Mouse (Mus musculus) midbrain, embryonic 12.5 days (tissue): ENCODE measurements around the gene Socs3. TPM values are rescaled to one million over a fixed set of nuclear protein-coding genes. Genes with fewer than 3 reads are reported as not detected.

Experiments
- ATAC-seq: fragments of 200-750 bp; cut with Nextera tagmentation; 2 replicates; pipeline ENCODE4 v1.8.0; 2017; ENCODE audit warnings: low read depth, moderate TSS enrichment, moderate library complexity; ENCODE audit not compliant: low FRiP score
- H3K27ac ChIP-seq: fragments of 300-500 bp; sonication (generic); replicated peaks from 2 replicates; pipeline ENCODE4 v1.5.1; 2016; ENCODE audit warnings: mild to moderate bottlenecking
- H3K27me3 ChIP-seq: fragments of 300-500 bp; sonication (generic); 2 replicates; pipeline ENCODE4 v1.6.1; 2016; ENCODE audit warnings: mild to moderate bottlenecking
- H3K36me3 ChIP-seq: fragments of 300-500 bp; sonication (generic); 2 replicates; pipeline ENCODE4 v1.6.1; 2016
- H3K4me1 ChIP-seq: fragments of 300-500 bp; sonication (generic); 2 replicates; pipeline ENCODE4 v1.6.1; 2016
- H3K4me2 ChIP-seq: fragments of 300-500 bp; sonication (generic); replicated peaks from 2 replicates; pipeline ENCODE4 v1.6.1; 2016; ENCODE audit warnings: mild to moderate bottlenecking, moderate library complexity
- H3K4me3 ChIP-seq: fragments of 300-500 bp; sonication (generic); 2 replicates; pipeline ENCODE4 v1.5.1; 2016; ENCODE audit warnings: mild to moderate bottlenecking
- H3K9ac ChIP-seq: fragments of 300-500 bp; sonication (generic); replicated peaks from 2 replicates; pipeline ENCODE4 v1.6.1; 2016; ENCODE audit warnings: mild to moderate bottlenecking, moderate library complexity
- H3K9me3 ChIP-seq: fragments of 300-500 bp; sonication (generic); 2 replicates; pipeline ENCODE4 v1.6.1; 2016; ENCODE audit warnings: mild to moderate bottlenecking
- WGBS: fragments of 180-500 bp; shearing (Covaris S2); methylation state at CpG from one replicate; pipeline ENCODE4 v1.1.7; 2016; 5-methylcytosine and 5-hydroxymethylcytosine counted together
- polyA plus RNA-seq: library from polyadenylated mRNA; unstranded; fragments of >200 nt; fragmentation: Nextera tagmentation; extraction: Ambion mirVana; gene quantifications from 2 replicates; pipeline ENCODE4 v1.2.1, GENCODE M21; 2016

The Socs3 gene
- polyA plus RNA-seq, 1 experiment from 2014 or later = 13.2 TPM

- H3K4me1 ChIP-seq = peaks cover 56% of the 10 kb centered on the region
- H3K9ac ChIP-seq = peak overlapping the region; percentile 81
- peak overlapping the region; percentile 64 for H3K4me3 ChIP-seq
- peak overlapping the region; percentile 96 for H3K4me2 ChIP-seq
- no peaks in the 10 kb centered on the region for H3K36me3 ChIP-seq
- H3K27me3 ChIP-seq = peaks cover 64% of the 10 kb centered on the region
- no peaks in the 10 kb centered on the region for H3K9me3 ChIP-seq
- under 1% methylated on average over 64 of the region's 64 CpGs for WGBS
- peak overlapping the region; percentile 89 for H3K27ac ChIP-seq
- ATAC-seq = peak; percentile 2; the same call in 1 of the 2 replicates
Observed at GRCm38 (mm10) chr11:117968016-117968671, 1.7 kb downstream of the Socs3 start.

GRCm38 (mm10) chr11:117967249-117968015, 2.4 kb downstream of the Socs3 start:
- Histone ChIP-seq H3K27me3 (peaks cover 62% of the 10 kb centered on the region), H3K9me3 (no peaks in the 10 kb centered on the region), H3K4me2 (peak overlapping the region; percentile 96), H3K9ac (peak overlapping the region; percentile 81), H3K4me3 (peak overlapping the region; percentile 64), H3K36me3 (no peaks in the 10 kb centered on the region), H3K4me1 (peaks cover 63% of the 10 kb centered on the region), H3K27ac (no peak overlapping the region)
- no peak for ATAC-seq
- 4% methylated on average over 34 of the region's 34 CpGs for WGBS

GRCm38 (mm10) chr11:117966506-117967100, 3.2 kb downstream of the Socs3 start:
- H3K27me3 ChIP-seq = peaks cover 62% of the 10 kb centered on the region
- no peaks in the 10 kb centered on the region for H3K36me3 ChIP-seq
- no peak for ATAC-seq
- H3K9me3 ChIP-seq = no peaks in the 10 kb centered on the region
- peaks cover 70% of the 10 kb centered on the region for H3K4me1 ChIP-seq
- H3K27ac ChIP-seq = no peak overlapping the region
- peak overlapping the region; percentile 96 for H3K4me2 ChIP-seq
- H3K9ac ChIP-seq = peak overlapping the region; percentile 81; the same call in 1 of the 2 replicates
- peak overlapping the region; percentile 64 for H3K4me3 ChIP-seq
- 36% methylated on average over 7 of the region's 7 CpGs for WGBS

GRCm38 (mm10) chr11:117965561-117965981, 4.3 kb downstream of the Socs3 start:
- Histone ChIP-seq H3K9me3 (no peaks in the 10 kb centered on the region), H3K4me2 (peak overlapping the region; percentile 8; the same call in 1 of the 2 replicates), H3K27ac (no peak overlapping the region), H3K4me1 (peaks cover 70% of the 10 kb centered on the region), H3K27me3 (peaks cover 64% of the 10 kb centered on the region), H3K36me3 (no peaks in the 10 kb centered on the region), H3K9ac (no peak overlapping the region), H3K4me3 (no peak overlapping the region)
- ATAC-seq = no peak
- WGBS = 11% methylated on average over 9 of the region's 9 CpGs

- Histone ChIP-seq H3K9ac (no peak overlapping the region), H3K36me3 (no peaks in the 10 kb centered on the region), H3K4me3 (no peak overlapping the region), H3K4me2 (0 out of 2 replicates have a peak overlapping the region, but pooled peaks have one; percentile 8), H3K9me3 (no peaks in the 10 kb centered on the region), H3K27ac (no peak overlapping the region), H3K4me1 (peaks cover 69% of the 10 kb centered on the region), H3K27me3 (peaks cover 64% of the 10 kb centered on the region)
- ATAC-seq = no peak
- WGBS = 19% methylated on average over 7 of the region's 7 CpGs
Observed at GRCm38 (mm10) chr11:117965052-117965451, 4.8 kb downstream of the Socs3 start.

- H3K4me1 ChIP-seq = peaks cover 68% of the 10 kb centered on the region
- peaks cover 70% of the 10 kb centered on the region for H3K27me3 ChIP-seq
- no peak overlapping the region for H3K9ac ChIP-seq
- H3K4me3 ChIP-seq = no peak overlapping the region
- peak overlapping the region; percentile 71 for H3K4me2 ChIP-seq
- no peaks in the 10 kb centered on the region for H3K9me3 ChIP-seq
- ATAC-seq = no peak
- no peaks in the 10 kb centered on the region for H3K36me3 ChIP-seq
- 17% methylated on average over 1 of the region's 1 CpGs for WGBS
- H3K27ac ChIP-seq = peak overlapping the region; percentile 65
Observed at GRCm38 (mm10) chr11:117964294-117964693, 5.6 kb downstream of the Socs3 start.

- peak overlapping the region; percentile 71 for H3K4me2 ChIP-seq
- H3K36me3 ChIP-seq = no peaks in the 10 kb centered on the region
- 0% methylated on average over 9 of the region's 9 CpGs for WGBS
- H3K9me3 ChIP-seq = no peaks in the 10 kb centered on the region
- peak overlapping the region; percentile 39 for H3K4me3 ChIP-seq
- peak overlapping the region; percentile 28; the same call in 1 of the 2 replicates for H3K9ac ChIP-seq
- peak overlapping the region; percentile 65 for H3K27ac ChIP-seq
- no peak for ATAC-seq
- H3K4me1 ChIP-seq = peaks cover 68% of the 10 kb centered on the region
- H3K27me3 ChIP-seq = peaks cover 70% of the 10 kb centered on the region
Observed at GRCm38 (mm10) chr11:117963872-117964271, 6.0 kb downstream of the Socs3 start.

DNA sequence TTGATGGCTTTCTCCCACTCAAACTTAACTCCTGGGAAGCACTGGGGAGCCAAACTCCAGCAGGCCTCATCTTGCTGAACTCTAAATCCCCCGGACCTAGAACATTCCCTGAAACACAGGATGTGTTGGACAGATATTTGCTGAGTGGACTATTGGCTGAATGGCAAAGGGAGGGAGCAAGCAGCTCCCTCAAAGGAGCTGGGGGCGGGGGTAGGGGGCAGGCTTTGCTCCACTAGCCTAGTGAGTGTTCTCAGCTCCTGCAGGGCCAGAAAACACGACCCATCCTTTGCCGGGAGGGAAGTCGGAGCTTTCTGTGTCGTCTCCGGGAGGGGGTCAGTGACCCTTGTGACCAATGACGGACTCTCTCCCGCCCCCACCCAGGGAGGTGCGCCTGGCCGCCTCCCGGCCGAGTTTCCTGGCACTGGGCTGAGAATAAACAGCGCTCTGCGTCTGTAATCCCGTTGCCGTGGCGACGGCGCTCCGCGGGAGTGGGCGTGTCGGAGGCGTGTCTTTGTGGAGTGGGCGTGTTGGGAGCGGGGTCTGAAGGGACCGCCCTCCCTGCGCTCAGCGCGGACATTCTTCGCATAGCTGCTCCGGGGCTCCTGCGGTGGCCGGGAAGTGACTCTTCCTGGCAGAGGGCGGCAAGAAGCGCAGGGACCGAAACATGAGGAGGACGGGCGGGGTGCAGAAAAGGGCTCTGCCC, 6.6 kb downstream of the Socs3 start:
- H3K4me2 ChIP-seq = peak overlapping the region; percentile 71
- peak; percentile 86 for ATAC-seq
- no peaks in the 10 kb centered on the region for H3K36me3 ChIP-seq
- peaks cover 69% of the 10 kb centered on the region for H3K27me3 ChIP-seq
- peak overlapping the region; percentile 28; the same call in 1 of the 2 replicates for H3K9ac ChIP-seq
- H3K27ac ChIP-seq = peak overlapping the region; percentile 65
- WGBS = under 1% methylated on average over 40 of the region's 40 CpGs
- H3K4me1 ChIP-seq = peaks cover 65% of the 10 kb centered on the region
- H3K9me3 ChIP-seq = no peaks in the 10 kb centered on the region
- H3K4me3 ChIP-seq = peak overlapping the region; percentile 39

DNA sequence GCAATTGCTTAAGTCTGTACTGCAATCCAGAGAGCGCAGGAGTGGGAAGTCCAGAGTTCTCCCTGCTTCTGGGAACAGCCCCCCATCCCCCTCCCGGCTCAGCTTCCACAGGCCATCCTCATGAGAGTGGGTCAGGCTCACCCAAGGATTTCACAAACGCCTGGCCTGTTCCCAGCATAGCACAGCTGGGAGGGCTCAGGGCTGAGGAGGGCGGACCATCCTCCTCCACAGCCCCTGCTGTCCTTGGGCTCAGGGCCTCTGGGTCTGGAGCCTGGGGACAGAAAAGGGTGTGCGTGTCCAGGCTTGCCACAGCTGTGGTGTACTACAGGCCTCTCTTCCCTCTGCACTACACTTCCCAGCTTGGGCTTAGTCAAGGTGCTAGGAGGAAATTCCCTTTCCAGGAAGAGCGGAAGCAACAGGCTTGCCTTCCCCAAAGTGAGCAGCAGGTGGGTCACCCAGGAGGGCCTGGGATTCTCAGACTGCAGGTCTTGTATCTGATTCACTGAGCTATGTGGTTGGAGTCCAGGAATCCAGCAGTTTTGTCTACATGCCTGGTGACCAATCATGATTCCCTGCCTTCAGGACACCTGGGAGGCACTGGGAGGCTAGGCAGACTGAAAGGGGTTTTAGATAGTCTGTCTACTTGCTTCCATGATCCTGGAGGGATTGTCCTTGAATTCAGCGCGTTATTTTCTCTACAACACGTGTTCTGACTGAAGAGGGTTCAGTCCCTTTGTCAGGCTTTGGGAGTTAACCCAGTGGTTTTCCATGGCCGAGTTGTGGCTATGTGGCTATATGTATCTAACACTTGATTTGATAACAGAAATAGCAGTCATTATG, 7.4 kb downstream of the Socs3 start:
- no peaks in the 10 kb centered on the region for H3K9me3 ChIP-seq
- peaks cover 61% of the 10 kb centered on the region for H3K27me3 ChIP-seq
- peak overlapping the region; percentile 65 for H3K27ac ChIP-seq
- 0 out of 2 replicates have a peak overlapping the region, but pooled peaks have one; percentile 28 for H3K9ac ChIP-seq
- peaks cover 61% of the 10 kb centered on the region for H3K4me1 ChIP-seq
- H3K36me3 ChIP-seq = no peaks in the 10 kb centered on the region
- H3K4me2 ChIP-seq = peak overlapping the region; percentile 71
- no peak overlapping the region for H3K4me3 ChIP-seq
- no peak for ATAC-seq
- 21% methylated on average over 10 of the region's 10 CpGs for WGBS

DNA sequence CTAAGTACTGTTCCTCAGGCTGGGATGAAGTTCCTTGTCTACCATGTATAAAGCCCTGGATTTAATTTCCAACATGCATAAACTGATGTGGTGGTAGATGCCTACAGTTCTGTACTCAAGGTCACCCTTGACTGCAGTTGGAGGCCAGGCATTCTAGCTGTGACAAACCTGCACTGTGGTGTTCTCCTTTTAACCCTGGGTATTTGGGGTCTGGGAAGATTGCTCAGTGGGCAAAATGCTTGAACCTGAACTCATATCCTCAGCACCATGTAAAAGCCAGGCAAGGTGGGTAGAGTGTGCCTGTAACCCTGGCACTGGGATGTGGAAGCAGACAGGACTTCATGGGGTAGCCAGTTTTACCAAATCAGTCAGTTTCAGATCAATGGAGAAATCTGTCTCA, 9.2 kb downstream of the Socs3 start:
- Histone ChIP-seq H3K4me1 (peaks cover 44% of the 10 kb centered on the region), H3K9me3 (no peaks in the 10 kb centered on the region), H3K9ac (no peak overlapping the region)

More for the DNA sequence above, 9.2 kb downstream of the Socs3 start:
- Histone ChIP-seq H3K4me2 (no peak overlapping the region), H3K27me3 (peaks cover 42% of the 10 kb centered on the region), H3K4me3 (no peak overlapping the region), H3K27ac (no peak overlapping the region), H3K36me3 (no peaks in the 10 kb centered on the region)
- ATAC-seq = no peak
